Mouse (Mus musculus) CD4-positive, CD25-positive, alpha-beta regulatory T cell (primary cell): Measurements from ENCODE around the gene D130052B06Rik. TPM values are rescaled to one million over a fixed set of nuclear protein-coding genes. Genes with fewer than 3 reads are reported as not detected.

Experiments
- polyA plus RNA-seq: library from polyadenylated mRNA; unstranded; fragments of 100-300 nt; shearing (Covaris generic); gene quantifications from one replicate; pipeline ENCODE4 v1.2.1, GENCODE M21; 2017

The D130052B06Rik gene
- polyA plus RNA-seq = not detected

GRCm38 (mm10) chr11:33598986-33599385, at the start of gene D130052B06Rik:
Gene D130052B06Rik (plus strand): TSS chr11:33599302.

DNA sequence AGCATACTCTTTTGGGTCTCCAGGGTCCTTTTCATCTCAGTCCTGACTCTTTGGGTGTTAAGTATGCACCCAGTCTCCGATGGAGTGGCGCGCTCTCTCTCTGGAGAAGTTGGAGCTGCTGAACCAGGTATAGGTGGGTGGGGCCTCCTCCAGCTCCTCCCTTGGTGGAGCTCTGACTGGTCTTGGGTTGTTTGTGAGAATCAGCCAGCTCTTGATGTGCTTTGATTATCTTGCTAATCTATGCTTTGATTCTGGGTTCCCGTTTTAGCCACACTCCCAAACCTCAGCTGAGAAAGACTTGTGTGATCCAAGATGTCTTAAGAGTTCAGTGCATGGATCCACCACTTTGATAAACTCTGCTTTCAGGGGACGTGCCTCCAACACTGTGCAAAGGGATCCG, 20.2 kb upstream of the D130052B06Rik start, which contains the start of gene Gabrp:
TSS of gene Gabrp (minus strand) at position 101 of the 400 bp plus-strand sequence.

Other genes with a start within 250 kb of the D130052B06Rik start
- gene Ranbp17, start 85.6 kb upstream of the D130052B06Rik start, polyA plus RNA-seq = 0.10 TPM
- gene Gabrp, start 20.3 kb upstream of the D130052B06Rik start, polyA plus RNA-seq = not detected